ENCODE assay signal across 8 mouse cellular contexts in genomic region chr4:63496312-63496711, GRCm38 (mm10). TPM values are rescaled to one million over a fixed set of nuclear protein-coding genes. Genes with fewer than 3 reads are reported as not detected.
DNase-seq lines count a peak whose midpoint lies in the region; ATAC-seq and TF ChIP-seq lines count a peak whose summit lies in the region.

No protein-coding gene starts in this region.

- peaks cover 2% of the 10 kb centered on the region; the same call in 1 of the 2 replicates for H3K27me3 ChIP-seq in heart, adult 2 months (ENCODE audit: control insufficient read depth, insufficient read depth, low read length)
- H3K27me3 ChIP-seq in thymus, adult 2 months (ENCODE audit: control insufficient read depth, insufficient read depth, low read length): no peaks in the 10 kb centered on the region
- peaks cover 34% of the 10 kb centered on the region for H3K27me3 ChIP-seq in liver, embryonic 14.5 days (ENCODE audit: control insufficient read depth, insufficient read depth, low read length)

- WGBS in heart, adult 2 months: 12% methylated on average over 6 of the region's 6 CpGs
- 10% methylated on average over 6 of the region's 6 CpGs for WGBS in thymus, adult 2 months
- 12% methylated on average over 6 of the region's 6 CpGs for WGBS in liver, embryonic 14.5 days (ENCODE audit: insufficient replicate concordance)

- no peak for DNase-seq in heart, adult 2 months
- no peak for DNase-seq in heart, postnatal 10 days
- no peak for DNase-seq in thymus, adult 2 months
- DNase-seq in thymus, postnatal 10 days (ENCODE audit: low spot score in 2 of 2): no peak
- no peak for DNase-seq in liver, embryonic 14.5 days (ENCODE audit: low read depth in 3 of 3, low spot score in 3 of 3)
- DNase-seq in frontal cortex, adult 2 months (ENCODE audit: extremely low spot score in 1 of 2, low spot score in 1 of 2): no peak
- no peak for DNase-seq in layer of hippocampus, adult 8-10 months (ENCODE audit: low spot score in 2 of 2)
- no peak for DNase-seq in thymus, adult 18-20 months

- H3K9ac ChIP-seq in heart, adult 2 months (ENCODE audit: low read depth, low read length): peak overlapping the region; percentile 13
- H3K9ac ChIP-seq in liver, embryonic 14.5 days (replicated peaks): no peak overlapping the region

- peak overlapping the region; percentile 22; the same call in 1 of the 2 replicates for H3K27ac ChIP-seq in heart, adult 2 months
- H3K27ac ChIP-seq in thymus, adult 2 months (ENCODE audit: control insufficient read depth, insufficient read depth, low read length): peak overlapping the region; percentile 61
- no peak overlapping the region for H3K27ac ChIP-seq in liver, embryonic 14.5 days

- no peak for ATAC-seq in liver, embryonic 14.5 days (ENCODE audit: insufficient read depth)

- no peaks in the 10 kb centered on the region for H3K36me3 ChIP-seq in heart, adult 2 months (ENCODE audit: control insufficient read depth, insufficient read depth, low read length)
- no peaks in the 10 kb centered on the region for H3K36me3 ChIP-seq in thymus, adult 2 months (ENCODE audit: control insufficient read depth, insufficient read depth, low read length)
- no peaks in the 10 kb centered on the region for H3K36me3 ChIP-seq in liver, embryonic 14.5 days (replicated peaks; ENCODE audit: control insufficient read depth, insufficient read depth, low read depth)

- H3K4me3 ChIP-seq in heart, adult 2 months: peak overlapping the region; percentile 57
- peak overlapping the region; percentile 37 for H3K4me3 ChIP-seq in thymus, adult 2 months (ENCODE audit: control insufficient read depth, insufficient read depth, low read length)
- peak overlapping the region; percentile 40 to 61 for H3K4me3 ChIP-seq in liver, embryonic 14.5 days (ENCODE audit: insufficient read depth in 1 of 2, low read depth in 2 of 2, low read length in 2 of 2)

- TF ChIP-seq EP300 in heart, adult 2 months (IDR thresholded peaks at IDR 0.05; ENCODE audit: insufficient read depth, low read depth, low read length): no peak
- TF ChIP-seq EP300 in liver, embryonic 14.5 days (IDR thresholded peaks at IDR 0.05; ENCODE audit: low read depth): no peak

- no peak for TF ChIP-seq POLR2A in heart, adult 2 months (IDR thresholded peaks at IDR 0.05; ENCODE audit: insufficient read depth, low read depth, low read length)
- TF ChIP-seq POLR2A in thymus, adult 2 months (IDR thresholded peaks at IDR 0.05; ENCODE audit: control insufficient read depth, extremely low read depth, insufficient read depth, low read length, poor library complexity): no peak

- no peaks in the 10 kb centered on the region for H3K79me2 ChIP-seq in heart, adult 2 months (replicated peaks; ENCODE audit: control insufficient read depth, insufficient read depth, low read length)

- H3K9me3 ChIP-seq in liver, embryonic 14.5 days (ENCODE audit: control insufficient read depth, low read length): no peaks in the 10 kb centered on the region

- no peak for TF ChIP-seq CTCF in heart, adult 2 months (IDR thresholded peaks at IDR 0.05)
- no peak for TF ChIP-seq CTCF in thymus, adult 2 months (IDR thresholded peaks at IDR 0.05; ENCODE audit: borderline replicate concordance, control insufficient read depth, extremely low read depth, insufficient read depth, low read length, poor library complexity)
- no peak for TF ChIP-seq CTCF in liver, embryonic 14.5 days (IDR thresholded peaks at IDR 0.05; ENCODE audit: low read depth)

- H3K4me2 ChIP-seq in liver, embryonic 14.5 days (ENCODE audit: low read depth): peak overlapping the region; percentile 48

- intact Hi-C loops in heart, adult 2 months (cut with DNase I): loop anchor here (5.0 kb wide), 2 partner anchors 46 to 129 kb away; partner anchors contain the start of gene Atp6v1g1
- intact Hi-C loops in heart, postnatal 10 days (cut with DNase I): loop anchor here (5.0 kb wide), 2 partner anchors 46 to 79 kb away; partner anchors contain the start of gene Atp6v1g1

- H3K4me1 ChIP-seq in heart, adult 2 months (ENCODE audit: control insufficient read depth, insufficient read depth, low read length): peaks cover 3% of the 10 kb centered on the region
- H3K4me1 ChIP-seq in thymus, adult 2 months (replicated peaks; ENCODE audit: control insufficient read depth, insufficient read depth, low read length): peaks cover 25% of the 10 kb centered on the region
- H3K4me1 ChIP-seq in liver, embryonic 14.5 days (replicated peaks; ENCODE audit: control insufficient read depth in 2 of 2, insufficient read depth in 2 of 2, low read length in 1 of 2): no peaks in the 10 kb centered on the region; a peak in 1 of 4 replicates

RNA-seq across cellular contexts. Expression of gene Whrn, which starts 0.5 kb away (rescaled TPM):
- 10 to 100 TPM; 29.9 to 31.4 TPM for total RNA-seq in heart, adult 2 months (2021)
- 33.9 and 44.7 TPM in 2 replicates for polyA plus RNA-seq in heart, adult 2 months (2012; rRNA removed)
- total RNA-seq in heart, postnatal 10 days (2021): 10 to 100 TPM in 1 of 2 experiments, 1 to 10 TPM in 1; 10.0 to 11.0 TPM
- polyA plus RNA-seq in thymus, adult 2 months (2012; rRNA removed): 132 and 204 TPM in 2 replicates
- 0.53 and 0.61 TPM in 2 replicates for polyA plus RNA-seq in liver, embryonic 14.5 days (2012; rRNA removed)
- polyA plus RNA-seq in liver, embryonic 14.5 days (2014; fragmentation: Nextera tagmentation; extraction: Ambion mirVana): 0.23 and 0.29 TPM in 2 replicates
- polyA plus RNA-seq in frontal cortex, adult 2 months (2012; rRNA removed): 38.7 and 44.1 TPM in 2 replicates
- 10 to 100 TPM; 23.8 to 32.9 (median 28.2) TPM for total RNA-seq in layer of hippocampus, adult 8-10 months (2022)

RNA-seq across cellular contexts. Expression of gene Atp6v1g1, which starts 48.3 kb away (rescaled TPM):
- 100 to 1,000 TPM; 138 to 164 TPM for total RNA-seq in heart, adult 2 months (2021)
- polyA plus RNA-seq in heart, adult 2 months (2012; rRNA removed): 53.6 and 80.9 TPM in 2 replicates
- 100 to 1,000 TPM; 161 to 165 TPM for total RNA-seq in heart, postnatal 10 days (2021)
- polyA plus RNA-seq in thymus, adult 2 months (2012; rRNA removed): 39.4 and 41.5 TPM in 2 replicates
- 27.1 and 42.6 TPM in 2 replicates for polyA plus RNA-seq in liver, embryonic 14.5 days (2012; rRNA removed)
- polyA plus RNA-seq in liver, embryonic 14.5 days (2014; fragmentation: Nextera tagmentation; extraction: Ambion mirVana): 117 and 119 TPM in 2 replicates
- 133 and 138 TPM in 2 replicates for polyA plus RNA-seq in frontal cortex, adult 2 months (2012; rRNA removed)
- total RNA-seq in layer of hippocampus, adult 8-10 months (2022): 100 to 1,000 TPM; 110 to 144 (median 128) TPM

Comparison
In these comparisons a context has a peak if more than half of its experiments do, and no peak if none do; other contexts are left out.
1. RNA of gene Whrn, which starts 0.5 kb away (polyA plus RNA-seq): 132 to 204 TPM in thymus, adult 2 months, 38.7 to 44.1 TPM in frontal cortex, adult 2 months and 33.9 to 44.7 TPM in heart, adult 2 months; 0.23 to 0.61 TPM in liver, embryonic 14.5 days; every median in the first group is over 10 times any median in the second.
2. Peak in every context shown above with its lines, with median percentiles within 50 percentile points of each other: H3K4me3 ChIP-seq.